Mouse (Mus musculus): ENCODE results near the gene Rap1a.

DNA sequence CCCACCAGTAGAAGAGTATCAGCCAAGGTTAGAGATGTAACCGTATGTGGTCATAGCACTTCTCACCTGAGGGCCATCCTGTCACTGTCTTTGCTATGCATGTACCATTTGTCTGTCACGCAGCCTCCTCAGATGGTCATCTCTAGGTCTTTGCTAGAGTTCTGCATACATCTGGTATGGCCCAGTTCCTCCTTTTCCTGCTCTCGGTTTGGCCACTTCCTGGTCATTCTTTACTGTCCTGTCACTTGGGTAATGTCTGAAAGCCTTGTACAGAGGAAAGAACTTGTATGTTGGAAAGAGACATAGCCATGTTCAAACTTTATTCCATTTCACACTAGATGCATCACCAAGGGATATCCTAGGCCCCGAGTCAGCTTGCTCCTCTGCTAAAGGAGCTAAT is 38.7 kb upstream of the Rap1a start:
- TF ChIP-seq POLR2A (IDR thresholded peaks at IDR 0.05; ENCODE audit: control insufficient read depth, low read depth, low read length) = no peak
- TF ChIP-seq CTCF (IDR thresholded peaks at IDR 0.05; ENCODE audit: control insufficient read depth, insufficient read depth, insufficient replicate concordance, low read depth, low read length) = no peak

Data from testis, adult 2 months (tissue).